Comparison of ENCODE assay signal across 8 mouse cellular contexts in genomic region chr3:105706366-105707020, GRCm38 (mm10). TPM values are rescaled to one million over a fixed set of nuclear protein-coding genes. Genes with fewer than 3 reads are reported as not detected.
DNase-seq lines count a peak whose midpoint lies in the region; ATAC-seq lines count a peak whose summit lies in the region.

No protein-coding gene starts in this region.

- ATAC-seq in midbrain, embryonic 11.5 days (ENCODE audit: low FRiP score), result no peak

- peak; percentile 63 for DNase-seq in cerebellum, adult 11-12 months
- DNase-seq in cerebellum, adult 8-10 months, result no peak
- peak; percentile 74 for DNase-seq in midbrain, embryonic 11.5 days (ENCODE audit: low spot score, missing footprints)
- DNase-seq in midbrain, embryonic 10.5 days (ENCODE audit: low spot score), result no peak
- peak; percentile 27 for DNase-seq in limb, embryonic 10.5 days (ENCODE audit: low spot score)
- DNase-seq in right cerebral cortex, postnatal 4 days, result peak; percentile 39
- no peak for DNase-seq in embryo, embryonic 10.5 days (ENCODE audit: low spot score)
- no peak for DNase-seq in embryo, embryonic 9.5 days (ENCODE audit: extremely low spot score)

- no peak overlapping the region for H3K4me2 ChIP-seq in midbrain, embryonic 11.5 days

- H3K27me3 ChIP-seq in midbrain, embryonic 11.5 days (ENCODE audit: control insufficient read depth, insufficient read depth, low read length), result peaks cover 19% of the 10 kb centered on the region; the same call in 1 of the 2 replicates
- peaks cover 62% of the 10 kb centered on the region for H3K27me3 ChIP-seq in midbrain, embryonic 10.5 days (ENCODE audit: low read depth, poor library complexity, severe bottlenecking)
- peaks cover 55% of the 10 kb centered on the region for H3K27me3 ChIP-seq in limb, embryonic 10.5 days (ENCODE audit: low read depth, poor library complexity, severe bottlenecking)

- 49% methylated on average over 4 of the region's 4 CpGs for WGBS in midbrain, embryonic 11.5 days
- 37% methylated on average over 4 of the region's 4 CpGs for WGBS in midbrain, embryonic 10.5 days
- 49% methylated on average over 4 of the region's 4 CpGs for WGBS in limb, embryonic 10.5 days

- H3K4me3 ChIP-seq in midbrain, embryonic 11.5 days (ENCODE audit: low read depth, low read length), result no peak overlapping the region
- H3K4me3 ChIP-seq in midbrain, embryonic 10.5 days, result no peak overlapping the region
- no peak overlapping the region for H3K4me3 ChIP-seq in limb, embryonic 10.5 days

- no peak overlapping the region for H3K9ac ChIP-seq in midbrain, embryonic 11.5 days (ENCODE audit: low read length)

- H3K36me3 ChIP-seq in midbrain, embryonic 11.5 days (ENCODE audit: control insufficient read depth, insufficient read depth, low read length), result no peaks in the 10 kb centered on the region
- H3K36me3 ChIP-seq in midbrain, embryonic 10.5 days, result no peaks in the 10 kb centered on the region
- H3K36me3 ChIP-seq in limb, embryonic 10.5 days, result no peaks in the 10 kb centered on the region

- peaks cover 4% of the 10 kb centered on the region; the same call in 1 of the 2 replicates for H3K4me1 ChIP-seq in midbrain, embryonic 11.5 days (ENCODE audit: control insufficient read depth, insufficient read depth, low read length)
- peaks cover 52% of the 10 kb centered on the region for H3K4me1 ChIP-seq in midbrain, embryonic 10.5 days
- H3K4me1 ChIP-seq in limb, embryonic 10.5 days, result peaks cover 33% of the 10 kb centered on the region

- H3K27ac ChIP-seq in midbrain, embryonic 11.5 days (ENCODE audit: low read depth, low read length), result no peak overlapping the region
- no peak overlapping the region for H3K27ac ChIP-seq in midbrain, embryonic 10.5 days (replicated peaks)
- no peak overlapping the region for H3K27ac ChIP-seq in limb, embryonic 10.5 days

- no peaks in the 10 kb centered on the region for H3K9me3 ChIP-seq in midbrain, embryonic 11.5 days (ENCODE audit: control insufficient read depth, low read length)
- no peaks in the 10 kb centered on the region for H3K9me3 ChIP-seq in midbrain, embryonic 10.5 days (replicated peaks)
- H3K9me3 ChIP-seq in limb, embryonic 10.5 days (replicated peaks), result no peaks in the 10 kb centered on the region

RNA-seq across cellular contexts. Expression of gene Inka2, which starts 2.1 kb away (rescaled TPM):
- polyA plus RNA-seq in midbrain, embryonic 11.5 days (2014; fragmentation: Nextera tagmentation; extraction: Ambion mirVana), result 0.34 and 0.56 TPM in 2 replicates
- 0.90 and 1.0 TPM in 2 replicates for polyA plus RNA-seq in midbrain, embryonic 10.5 days (2016; fragmentation: Nextera tagmentation; extraction: Ambion mirVana)
- 0.33 and 0.50 TPM in 2 replicates for polyA plus RNA-seq in limb, embryonic 10.5 days (2016; fragmentation: Nextera tagmentation; extraction: Ambion mirVana)

RNA-seq across cellular contexts. Expression of gene Ddx20, which starts 19.1 kb away (rescaled TPM):
- polyA plus RNA-seq in midbrain, embryonic 11.5 days (2014; fragmentation: Nextera tagmentation; extraction: Ambion mirVana), result 46.3 and 52.7 TPM in 2 replicates
- 51.3 and 53.5 TPM in 2 replicates for polyA plus RNA-seq in midbrain, embryonic 10.5 days (2016; fragmentation: Nextera tagmentation; extraction: Ambion mirVana)
- polyA plus RNA-seq in limb, embryonic 10.5 days (2016; fragmentation: Nextera tagmentation; extraction: Ambion mirVana), result 51.6 and 53.4 TPM in 2 replicates

Comparison
In these comparisons a context has a peak if more than half of its experiments do, and no peak if none do; other contexts are left out.
1. DNase-seq: peak in cerebellum, adult 11-12 months (single experiment), midbrain, embryonic 11.5 days (single experiment), limb, embryonic 10.5 days (single experiment) and right cerebral cortex, postnatal 4 days (single experiment); none in cerebellum, adult 8-10 months (single experiment), midbrain, embryonic 10.5 days (single experiment), embryo, embryonic 10.5 days (single experiment) and embryo, embryonic 9.5 days (single experiment).